Mouse (Mus musculus): ENCODE data around the gene Adra1d.

Gene Adra1d

DNA sequence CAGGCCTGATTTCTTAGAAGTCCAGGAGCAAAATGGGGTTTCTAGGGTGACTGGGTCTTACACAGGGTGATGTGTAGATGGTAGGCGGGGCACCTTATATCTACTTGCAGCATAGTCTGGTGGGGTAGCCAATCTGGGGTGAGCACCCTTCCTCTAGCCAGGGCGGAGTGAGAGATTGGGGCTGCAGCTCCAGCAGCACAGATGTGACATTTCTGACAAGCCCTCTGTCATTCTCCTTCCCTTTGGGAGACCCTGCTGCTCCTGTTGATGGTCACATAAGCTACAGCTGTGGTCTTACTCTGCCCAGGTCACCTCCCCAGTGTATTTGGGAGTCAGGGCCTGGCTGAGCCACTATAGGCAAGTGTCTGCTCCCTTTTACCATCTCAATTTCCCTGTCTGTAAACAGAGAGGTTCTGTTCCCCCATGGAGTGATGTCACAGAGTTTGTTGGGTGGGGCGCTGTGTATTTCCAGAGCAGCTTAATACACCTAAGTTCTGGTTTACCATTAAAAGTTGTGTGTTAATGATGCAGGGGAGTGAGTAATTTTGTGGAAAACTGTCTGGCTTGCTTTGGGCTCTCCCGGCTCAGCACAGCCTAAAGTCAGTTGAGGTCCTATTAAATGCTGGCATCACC lies 64.7 kb downstream of the Adra1d start:
- no peak for DNase-seq (ENCODE audit: low read depth, low spot score)

DNA sequence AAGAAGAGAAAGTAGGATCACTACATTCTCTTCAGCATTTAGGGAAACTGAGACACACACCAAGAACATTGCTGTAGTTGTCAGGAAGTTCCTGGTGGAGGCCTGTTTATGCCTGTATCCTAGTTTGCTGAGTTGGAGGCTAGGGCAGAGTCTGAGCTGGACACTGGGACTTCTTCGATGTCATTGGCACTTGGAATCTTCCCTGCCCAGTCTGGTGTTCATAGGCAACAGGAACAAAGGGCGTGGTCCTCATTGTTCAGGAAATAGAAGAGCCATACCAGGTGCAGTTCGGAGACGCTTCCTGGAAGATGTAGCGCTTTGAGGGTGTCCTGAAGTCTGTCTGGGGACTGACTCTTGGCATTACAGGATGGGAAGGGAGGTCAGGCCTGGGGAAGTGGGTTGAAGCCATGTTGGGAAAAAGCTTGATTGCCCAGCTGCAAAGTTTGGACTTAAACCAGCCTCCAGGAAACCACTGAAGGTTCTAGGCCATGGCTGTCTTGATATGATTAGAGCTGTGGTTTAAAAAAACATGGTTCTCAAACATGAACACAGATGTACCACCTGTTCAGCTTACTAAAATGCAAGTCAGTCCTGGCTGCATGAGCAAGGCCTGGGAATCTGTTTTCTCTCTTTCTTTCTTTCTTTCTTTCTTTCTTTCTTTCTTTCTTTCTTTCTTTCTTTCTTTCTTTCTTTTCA lies 65.8 kb downstream of the Adra1d start:
- DNase-seq (ENCODE audit: low read depth, low spot score), result no peak

All from CD4-positive helper T cell, adult 2 months (primary cell).